In genomic region chr2:164785481-164786387, GRCm38 (mm10) we compare ENCODE assay signal across 8 mouse cellular contexts. TPM values are rescaled to one million over a fixed set of nuclear protein-coding genes. Genes with fewer than 3 reads are reported as not detected.
A peak's percentile ranks its signal among the peaks of the same experiment; 100 is the strongest.
DNase-seq lines count a peak whose midpoint lies in the region; ATAC-seq and TF ChIP-seq lines count a peak whose summit lies in the region.

TSS of gene Snx21 (plus strand) at chr2:164785823.

- peak within 1 kb of the TSS; percentile 45 for H3K4me3 ChIP-seq in C2C12 (ENCODE audit: insufficient read depth, poor library complexity, severe bottlenecking)
- peak within 1 kb of the TSS; percentile 71 for H3K4me3 ChIP-seq in kidney, embryonic 14.5 days (ENCODE audit: low read length)

- H3K36me3 ChIP-seq in C2C12 (ENCODE audit: control insufficient read depth, insufficient read depth) = peaks cover 27% of the 10 kb centered on the region
- peaks cover 9% of the 10 kb centered on the region; the same call in 1 of the 2 replicates for H3K36me3 ChIP-seq in kidney, embryonic 14.5 days (ENCODE audit: control insufficient read depth, insufficient read depth, low read length)

- H3K4me2 ChIP-seq in kidney, embryonic 14.5 days (replicated peaks; ENCODE audit: low read depth, low read length) = peak within 1 kb of the TSS; percentile 93

- peak within 1 kb of the TSS; percentile 83 for H3K27ac ChIP-seq in kidney, embryonic 14.5 days (ENCODE audit: low read depth, low read length)

- no peaks in the 10 kb centered on the region for H3K9me3 ChIP-seq in kidney, embryonic 14.5 days (ENCODE audit: control insufficient read depth, low read length)

- H3K27me3 ChIP-seq in C2C12 (ENCODE audit: control insufficient read depth, insufficient read depth, insufficient read length) = no peaks in the 10 kb centered on the region
- no peaks in the 10 kb centered on the region for H3K27me3 ChIP-seq in kidney, embryonic 14.5 days (ENCODE audit: control insufficient read depth, insufficient read depth, low read length)

- DNase-seq in brain, adult 2 months (ENCODE audit: low read depth, low spot score) = peak; percentile 97
- DNase-seq in heart, adult 9 months (ENCODE audit: low spot score in 2 of 2) = peak; percentile 94 to 95
- peak; percentile 90 for DNase-seq in liver
- DNase-seq in spleen, postnatal 36 days (ENCODE audit: low spot score in 2 of 2) = peak; percentile 61 to 65

- no peak for TF ChIP-seq CTCF in C2C12 (IDR thresholded peaks at IDR 0.05; ENCODE audit: control insufficient read depth, insufficient read depth, insufficient read length)

- under 1% methylated on average over 82 of the region's 89 CpGs for WGBS in kidney, embryonic 14.5 days

- no peaks in the 10 kb centered on the region for H3K79me3 ChIP-seq in C2C12 (ENCODE audit: low read depth)

- ATAC-seq in erythroblast, adult 5-6 weeks (replicated peaks; ENCODE audit: low FRiP score, poor library complexity, severe bottlenecking) = peak; percentile 62
- peak; percentile 92 for ATAC-seq in kidney, embryonic 14.5 days (ENCODE audit: low FRiP score, low TSS enrichment)
- ATAC-seq in monocyte, adult 5-6 weeks (replicated peaks; ENCODE audit: insufficient number of reproducible peaks, low FRiP score, low TSS enrichment, poor library complexity, severe bottlenecking) = peak; percentile 27

- peak within 1 kb of the TSS; percentile 66 for H3ac ChIP-seq in C2C12 (ENCODE audit: control insufficient read depth, insufficient read length, low read depth)

- peaks cover 13% of the 10 kb centered on the region; the same call in 1 of the 2 replicates for H3K4me1 ChIP-seq in kidney, embryonic 14.5 days (ENCODE audit: control insufficient read depth, insufficient read depth, low read length)

- H3K79me2 ChIP-seq in C2C12 (ENCODE audit: control insufficient read depth, insufficient read depth) = peaks cover 9% of the 10 kb centered on the region

- peak within 1 kb of the TSS; percentile 78 for H3K9ac ChIP-seq in kidney, embryonic 14.5 days (ENCODE audit: low read depth, low read length)

TF ChIP-seq in C2C12, 6 proteins besides CTCF, POLR2A, EP300 and RAD21:
- no peak for TF ChIP-seq USF1 (IDR thresholded peaks at IDR 0.05; ENCODE audit: low read depth)
- no peak for TF ChIP-seq MYOD1 (IDR thresholded peaks at IDR 0.05; ENCODE audit: control insufficient read depth, insufficient read length, low read depth)
- TF ChIP-seq MAX (IDR thresholded peaks at IDR 0.05) = no peak
- no peak for TF ChIP-seq CEBPB (IDR thresholded peaks at IDR 0.05; ENCODE audit: low read depth)

RNA-seq across cellular contexts. Expression of gene Snx21, which starts in this region (rescaled TPM):
- 19.5 TPM for polyA plus RNA-seq in C2C12 (2012; fragmentation: generic; extraction: Trizol)
- 2.1 and 2.9 TPM in 2 replicates for total RNA-seq in erythroblast, adult 5-6 weeks (2015; ENCODE audit: low replicate concordance)
- 0.43 and 0.98 TPM in 2 replicates for total RNA-seq in erythroblast, adult 5-6 weeks (2017; ENCODE audit: low replicate concordance)
- polyA plus RNA-seq in kidney, embryonic 14.5 days (2014; fragmentation: Nextera tagmentation; extraction: Ambion mirVana) = 16.0 and 16.6 TPM in 2 replicates
- total RNA-seq in monocyte, adult 5-6 weeks (2017) = 2.9 to 6.0 TPM (median 5.5 TPM) in 3 replicates

Comparison
In these comparisons a context has a peak if more than half of its experiments do, and no peak if none do; other contexts are left out.
1. Peak in every context shown above with its lines: DNase-seq, ATAC-seq, H3K4me3 ChIP-seq and H3K27ac ChIP-seq.
2. ATAC-seq: peak in every context shown above with its lines; median percentile 92 in kidney, embryonic 14.5 days; 62 in erythroblast, adult 5-6 weeks; 27 in monocyte, adult 5-6 weeks.